Comparison of ENCODE assay signal across 8 mouse cellular contexts in genomic region chr17:34120814-34121171, GRCm38 (mm10). TPM values are rescaled to one million over a fixed set of nuclear protein-coding genes. Genes with fewer than 3 reads are reported as not detected.
DNase-seq lines count a peak whose midpoint lies in the region; ATAC-seq and TF ChIP-seq lines count a peak whose summit lies in the region.

No protein-coding gene starts in this region.

- H3K27me3 ChIP-seq in limb, embryonic 11.5 days (ENCODE audit: control insufficient read depth, insufficient read depth, low read length), result no peaks in the 10 kb centered on the region
- no peaks in the 10 kb centered on the region for H3K27me3 ChIP-seq in midbrain, embryonic 12.5 days
- H3K27me3 ChIP-seq in stomach, embryonic 15.5 days (replicated peaks), result no peaks in the 10 kb centered on the region

- DNase-seq in CD4-positive, CD25-positive, alpha-beta regulatory T cell, adult 2 months (ENCODE audit: low read depth, low spot score), result peak; percentile 85
- DNase-seq in cerebellum, postnatal 10 days, result peak; percentile 89 to 91
- DNase-seq in gastrocnemius, adult 2 months, result peak; percentile 96
- peak; percentile 91 for DNase-seq in induced T-regulatory cell, adult 2 months (ENCODE audit: low read depth)
- no peak for DNase-seq in limb, embryonic 11.5 days (ENCODE audit: low spot score)

- under 1% methylated on average over 31 of the region's 31 CpGs for WGBS in limb, embryonic 11.5 days
- under 1% methylated on average over 31 of the region's 31 CpGs for whole genome bisulfite sequencing in midbrain, embryonic 12.5 days
- under 1% methylated on average over 30 of the region's 31 CpGs for WGBS in stomach, embryonic 15.5 days

- intact Hi-C loops in gastrocnemius, adult 2 months (cut with DNase I), result loop anchor here (5.0 kb wide), 1 partner anchor 88 kb away; the partner anchor contains the start of genes Rxrb and Slc39a7

- peak overlapping the region; percentile 98 for H3K9ac ChIP-seq in limb, embryonic 11.5 days (ENCODE audit: low read length)
- peak overlapping the region; percentile 98 for H3K9ac ChIP-seq in midbrain, embryonic 12.5 days (replicated peaks)
- peak overlapping the region; percentile 89 for H3K9ac ChIP-seq in stomach, embryonic 15.5 days

- H3K4me2 ChIP-seq in limb, embryonic 11.5 days (ENCODE audit: low read depth, severe bottlenecking), result peak overlapping the region; percentile 82
- peak overlapping the region; percentile 98 for H3K4me2 ChIP-seq in midbrain, embryonic 12.5 days (replicated peaks)
- peak overlapping the region; percentile 71 for H3K4me2 ChIP-seq in stomach, embryonic 15.5 days

- no peaks in the 10 kb centered on the region for H3K9me3 ChIP-seq in limb, embryonic 11.5 days (ENCODE audit: control insufficient read depth, low read length)
- H3K9me3 ChIP-seq in midbrain, embryonic 12.5 days, result no peaks in the 10 kb centered on the region
- no peaks in the 10 kb centered on the region for H3K9me3 ChIP-seq in stomach, embryonic 15.5 days

- H3K27ac ChIP-seq in gastrocnemius, adult 2 months, result peak overlapping the region; percentile 99
- H3K27ac ChIP-seq in limb, embryonic 11.5 days (replicated peaks; ENCODE audit: low read depth, low read length), result peak overlapping the region; percentile 100
- H3K27ac ChIP-seq in midbrain, embryonic 12.5 days (replicated peaks), result peak overlapping the region; percentile 100
- peak overlapping the region; percentile 100 for H3K27ac ChIP-seq in stomach, embryonic 15.5 days

- TF ChIP-seq CTCF in gastrocnemius, adult 2 months (IDR thresholded peaks at IDR 0.05), result peak; percentile 49

- no peak for ATAC-seq in CD4-positive, CD25-positive, alpha-beta regulatory T cell, adult 4 months
- ATAC-seq in limb, embryonic 11.5 days (ENCODE audit: insufficient number of reproducible peaks, low FRiP score, low TSS enrichment, low read depth), result peak; percentile 22; the same call in 1 of the 2 replicates
- ATAC-seq in midbrain, embryonic 12.5 days (ENCODE audit: low FRiP score, low read depth), result peak; percentile 7
- ATAC-seq in stomach, embryonic 15.5 days (ENCODE audit: insufficient read depth, low FRiP score, low read depth), result peak; percentile 12; the same call in 1 of the 2 replicates

- peak overlapping the region; percentile 81 for H3K4me3 ChIP-seq in gastrocnemius, adult 2 months
- peak overlapping the region; percentile 99 for H3K4me3 ChIP-seq in limb, embryonic 11.5 days (ENCODE audit: low read depth, low read length)
- H3K4me3 ChIP-seq in midbrain, embryonic 12.5 days, result peak overlapping the region; percentile 99
- peak overlapping the region; percentile 80 for H3K4me3 ChIP-seq in stomach, embryonic 15.5 days (replicated peaks)

- peaks cover 20% of the 10 kb centered on the region for H3K36me3 ChIP-seq in limb, embryonic 11.5 days (ENCODE audit: control insufficient read depth, insufficient read depth, low read length)
- H3K36me3 ChIP-seq in midbrain, embryonic 12.5 days, result peaks cover 19% of the 10 kb centered on the region
- peaks cover 19% of the 10 kb centered on the region for H3K36me3 ChIP-seq in stomach, embryonic 15.5 days

- H3K4me1 ChIP-seq in limb, embryonic 11.5 days (ENCODE audit: control insufficient read depth, insufficient read depth, low read length), result peaks cover 15% of the 10 kb centered on the region
- peaks cover 26% of the 10 kb centered on the region for H3K4me1 ChIP-seq in midbrain, embryonic 12.5 days
- H3K4me1 ChIP-seq in stomach, embryonic 15.5 days, result peaks cover 26% of the 10 kb centered on the region

RNA-seq across cellular contexts. Expression of gene H2-DMa, which starts 1.5 kb away (rescaled TPM):
- 100 to 1,000 TPM; 144 to 205 TPM for polyA plus RNA-seq in CD4-positive, CD25-positive, alpha-beta regulatory T cell, adult 4 months (2017; shearing (Covaris generic))
- 1 to 10 TPM; 3.0 to 3.1 TPM for total RNA-seq in gastrocnemius, adult 2 months (2021)
- polyA plus RNA-seq in limb, embryonic 11.5 days (2014; fragmentation: Nextera tagmentation; extraction: Ambion mirVana), result 7.5 and 9.1 TPM in 2 replicates
- polyA plus RNA-seq in midbrain, embryonic 12.5 days (2016; fragmentation: Nextera tagmentation; extraction: Ambion mirVana), result 9.8 and 9.9 TPM in 2 replicates
- 10.8 and 12.1 TPM in 2 replicates for polyA plus RNA-seq in stomach, embryonic 15.5 days (2015; fragmentation: Nextera tagmentation; extraction: Ambion mirVana)

RNA-seq across cellular contexts. Expression of gene Brd2, which starts 1.6 kb away (rescaled TPM):
- polyA plus RNA-seq in CD4-positive, CD25-positive, alpha-beta regulatory T cell, adult 4 months (2017; shearing (Covaris generic)), result 100 to 1,000 TPM; 108 to 154 TPM
- total RNA-seq in gastrocnemius, adult 2 months (2021), result 10 to 100 TPM; 70.3 to 88.9 TPM
- 141 and 152 TPM in 2 replicates for polyA plus RNA-seq in limb, embryonic 11.5 days (2014; fragmentation: Nextera tagmentation; extraction: Ambion mirVana)
- 144 and 148 TPM in 2 replicates for polyA plus RNA-seq in midbrain, embryonic 12.5 days (2016; fragmentation: Nextera tagmentation; extraction: Ambion mirVana)
- 98.3 and 107 TPM in 2 replicates for polyA plus RNA-seq in stomach, embryonic 15.5 days (2015; fragmentation: Nextera tagmentation; extraction: Ambion mirVana)

RNA-seq across cellular contexts. Expression of gene H2-DMb2, which starts 22.3 kb away (rescaled TPM):
- 10 to 100 TPM in 1 of 2 experiments, 1 to 10 TPM in 1; 3.7 to 27.1 TPM for polyA plus RNA-seq in CD4-positive, CD25-positive, alpha-beta regulatory T cell, adult 4 months (2017; shearing (Covaris generic))
- under 1 TPM; 0.46 to 0.47 TPM for total RNA-seq in gastrocnemius, adult 2 months (2021)
- polyA plus RNA-seq in limb, embryonic 11.5 days (2014; fragmentation: Nextera tagmentation; extraction: Ambion mirVana), result 0.23 TPM in 1 of 2 replicates, not detected in the other
- 0.16 and 0.23 TPM in 2 replicates for polyA plus RNA-seq in midbrain, embryonic 12.5 days (2016; fragmentation: Nextera tagmentation; extraction: Ambion mirVana)
- 0.58 and 0.87 TPM in 2 replicates for polyA plus RNA-seq in stomach, embryonic 15.5 days (2015; fragmentation: Nextera tagmentation; extraction: Ambion mirVana)

RNA-seq across cellular contexts. Expression of gene H2-Oa, which starts 28.7 kb away (rescaled TPM):
- polyA plus RNA-seq in CD4-positive, CD25-positive, alpha-beta regulatory T cell, adult 4 months (2017; shearing (Covaris generic)), result 10 to 100 TPM; 56.0 to 68.2 TPM
- not detected for total RNA-seq in gastrocnemius, adult 2 months (2021)
- polyA plus RNA-seq in limb, embryonic 11.5 days (2014; fragmentation: Nextera tagmentation; extraction: Ambion mirVana), result 0.55 and 1.2 TPM in 2 replicates
- 0.17 and 0.56 TPM in 2 replicates for polyA plus RNA-seq in midbrain, embryonic 12.5 days (2016; fragmentation: Nextera tagmentation; extraction: Ambion mirVana)
- polyA plus RNA-seq in stomach, embryonic 15.5 days (2015; fragmentation: Nextera tagmentation; extraction: Ambion mirVana), result 0.79 and 1.2 TPM in 2 replicates

RNA-seq across cellular contexts. Expression of gene H2-DMb1, which starts 32.1 kb away (rescaled TPM):
- 1 to 10 TPM; 3.4 to 6.2 TPM for polyA plus RNA-seq in CD4-positive, CD25-positive, alpha-beta regulatory T cell, adult 4 months (2017; shearing (Covaris generic))
- total RNA-seq in gastrocnemius, adult 2 months (2021), result under 1 TPM; 0.38 to 0.61 TPM
- polyA plus RNA-seq in limb, embryonic 11.5 days (2014; fragmentation: Nextera tagmentation; extraction: Ambion mirVana), result 0.45 and 0.61 TPM in 2 replicates
- polyA plus RNA-seq in midbrain, embryonic 12.5 days (2016; fragmentation: Nextera tagmentation; extraction: Ambion mirVana), result 0.16 and 0.73 TPM in 2 replicates
- 2.2 and 2.8 TPM in 2 replicates for polyA plus RNA-seq in stomach, embryonic 15.5 days (2015; fragmentation: Nextera tagmentation; extraction: Ambion mirVana)

Comparison
In these comparisons a context has a peak if more than half of its experiments do, and no peak if none do; other contexts are left out.
1. RNA of gene H2-DMa, which starts 1.5 kb away (polyA plus RNA-seq): 144 to 205 TPM in CD4-positive, CD25-positive, alpha-beta regulatory T cell, adult 4 months; 10.8 to 12.1 TPM in stomach, embryonic 15.5 days, 9.8 to 9.9 TPM in midbrain, embryonic 12.5 days and 7.5 to 9.1 TPM in limb, embryonic 11.5 days; every median in the first group is over 10 times any median in the second.
2. Peak in every context shown above with its lines, with median percentiles within 50 percentile points of each other: H3K27ac ChIP-seq, H3K4me3 ChIP-seq, H3K4me2 ChIP-seq and H3K9ac ChIP-seq.